8 mouse cellular contexts compared by ENCODE assay signal in the genomic region with DNA sequence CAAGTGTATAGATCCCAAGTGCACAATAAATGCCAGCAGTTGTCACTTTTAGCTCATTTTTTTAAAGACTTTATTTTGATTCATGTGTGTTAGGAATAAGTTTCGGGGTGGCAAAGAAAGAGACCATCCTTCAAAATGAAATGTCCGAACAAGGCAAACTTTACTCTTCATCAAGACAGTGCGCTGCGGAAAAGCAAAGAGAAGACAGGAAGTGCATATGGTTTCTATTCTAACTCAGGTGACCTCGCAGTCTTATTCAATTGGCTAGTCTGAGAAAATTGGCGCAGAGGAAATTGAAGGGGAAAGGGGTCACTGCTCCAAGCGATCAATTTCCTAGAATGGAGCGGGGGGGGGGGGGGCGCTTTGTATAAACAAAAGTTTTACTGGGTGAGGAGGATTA. TPM values are rescaled to one million over a fixed set of nuclear protein-coding genes. Genes with fewer than 3 reads are reported as not detected.
DNase-seq lines count a peak whose midpoint lies in the region; ATAC-seq and TF ChIP-seq lines count a peak whose summit lies in the region.

No protein-coding gene starts in this region.

- peak overlapping the region; percentile 87 for H3K27ac ChIP-seq in lung, embryonic 14.5 days (ENCODE audit: low read depth)
- H3K27ac ChIP-seq in intestine, embryonic 16.5 days (ENCODE audit: low read length) = peak overlapping the region; percentile 93

- DNase-seq in lung, embryonic 14.5 days = peak; percentile 51
- DNase-seq in lung, postnatal 14 days = no peak
- peak; percentile 73 for DNase-seq in embryo, embryonic 10.5 days (ENCODE audit: low spot score)
- peak; percentile 72 for DNase-seq in naive thymus-derived CD4-positive, alpha-beta T cell, adult 2 months (ENCODE audit: low read depth)
- no peak for DNase-seq in ovary, postnatal 14 days (ENCODE audit: low spot score)
- DNase-seq in cerebellum, postnatal 36 days = no peak
- no peak for DNase-seq in kidney, adult 11 months

- ATAC-seq in lung, embryonic 14.5 days (ENCODE audit: insufficient read depth) = no peak
- no peak for ATAC-seq in intestine, embryonic 16.5 days

- no peaks in the 10 kb centered on the region for H3K27me3 ChIP-seq in lung, embryonic 14.5 days (ENCODE audit: insufficient read depth, low read length)
- H3K27me3 ChIP-seq in intestine, embryonic 16.5 days (replicated peaks; ENCODE audit: control insufficient read depth, insufficient read depth, low read length) = no peaks in the 10 kb centered on the region

- WGBS in lung, embryonic 14.5 days = 17% methylated on average over 9 of the region's 9 CpGs
- WGBS in intestine, embryonic 16.5 days = 25% methylated on average over 9 of the region's 9 CpGs

- H3K4me3 ChIP-seq in lung, embryonic 14.5 days (ENCODE audit: low read depth, low read length) = peak overlapping the region; percentile 87
- peak overlapping the region; percentile 93 for H3K4me3 ChIP-seq in intestine, embryonic 16.5 days (ENCODE audit: low read length)

- TF ChIP-seq CTCF in lung, embryonic 14.5 days (IDR thresholded peaks at IDR 0.05; ENCODE audit: low read depth) = no peak

- peak overlapping the region; percentile 98 for H3K4me2 ChIP-seq in lung, embryonic 14.5 days
- H3K4me2 ChIP-seq in intestine, embryonic 16.5 days (ENCODE audit: low read depth, low read length) = peak overlapping the region; percentile 86

- no peaks in the 10 kb centered on the region for H3K36me3 ChIP-seq in lung, embryonic 14.5 days (ENCODE audit: insufficient read depth)
- no peaks in the 10 kb centered on the region for H3K36me3 ChIP-seq in intestine, embryonic 16.5 days (ENCODE audit: control insufficient read depth, insufficient read depth, low read length)

- H3K9me3 ChIP-seq in lung, embryonic 14.5 days (ENCODE audit: low read depth, low read length) = no peaks in the 10 kb centered on the region; the same call in 1 of the 2 replicates
- no peaks in the 10 kb centered on the region for H3K9me3 ChIP-seq in intestine, embryonic 16.5 days (ENCODE audit: control insufficient read depth, low read length)

- peak overlapping the region; percentile 92 for H3K9ac ChIP-seq in lung, embryonic 14.5 days
- H3K9ac ChIP-seq in intestine, embryonic 16.5 days (ENCODE audit: low read depth, low read length) = peak overlapping the region; percentile 97

- peaks cover 11% of the 10 kb centered on the region; the same call in 1 of the 2 replicates for H3K4me1 ChIP-seq in lung, embryonic 14.5 days (ENCODE audit: insufficient read depth)
- H3K4me1 ChIP-seq in intestine, embryonic 16.5 days (ENCODE audit: control insufficient read depth, insufficient read depth, low read length) = peaks cover 34% of the 10 kb centered on the region

RNA-seq across cellular contexts. Expression of a gene that starts 0.6 kb away (rescaled TPM):
- polyA plus RNA-seq in lung, embryonic 14.5 days (2014; fragmentation: Nextera tagmentation; extraction: Ambion mirVana) = 35.8 and 37.7 TPM in 2 replicates
- polyA plus RNA-seq in intestine, embryonic 16.5 days (2015; fragmentation: Nextera tagmentation; extraction: Ambion mirVana) = 19.9 and 29.6 TPM in 2 replicates

RNA-seq across cellular contexts. Expression of a gene that starts 15.4 kb away (rescaled TPM):
- polyA plus RNA-seq in lung, embryonic 14.5 days (2014; fragmentation: Nextera tagmentation; extraction: Ambion mirVana) = 184 and 199 TPM in 2 replicates
- polyA plus RNA-seq in intestine, embryonic 16.5 days (2015; fragmentation: Nextera tagmentation; extraction: Ambion mirVana) = 204 and 224 TPM in 2 replicates

RNA-seq across cellular contexts. Expression of a gene that starts 33.1 kb away (rescaled TPM):
- polyA plus RNA-seq in lung, embryonic 14.5 days (2014; fragmentation: Nextera tagmentation; extraction: Ambion mirVana) = 0.89 and 0.95 TPM in 2 replicates
- polyA plus RNA-seq in intestine, embryonic 16.5 days (2015; fragmentation: Nextera tagmentation; extraction: Ambion mirVana) = 1.2 and 1.5 TPM in 2 replicates

RNA-seq across cellular contexts. Expression of a gene that starts 41.6 kb away (rescaled TPM):
- 56.9 and 57.0 TPM in 2 replicates for polyA plus RNA-seq in lung, embryonic 14.5 days (2014; fragmentation: Nextera tagmentation; extraction: Ambion mirVana)
- 39.5 TPM in 2 replicates for polyA plus RNA-seq in intestine, embryonic 16.5 days (2015; fragmentation: Nextera tagmentation; extraction: Ambion mirVana)

RNA-seq across cellular contexts. Expression of a gene that starts 47.1 kb away (rescaled TPM):
- 170 and 175 TPM in 2 replicates for polyA plus RNA-seq in lung, embryonic 14.5 days (2014; fragmentation: Nextera tagmentation; extraction: Ambion mirVana)
- polyA plus RNA-seq in intestine, embryonic 16.5 days (2015; fragmentation: Nextera tagmentation; extraction: Ambion mirVana) = 153 and 171 TPM in 2 replicates

Comparison
In these comparisons a context has a peak if more than half of its experiments do, and no peak if none do; other contexts are left out.
1. DNase-seq: peak in lung, embryonic 14.5 days (single experiment), embryo, embryonic 10.5 days (single experiment) and naive thymus-derived CD4-positive, alpha-beta T cell, adult 2 months (single experiment); none in lung, postnatal 14 days (single experiment), ovary, postnatal 14 days (single experiment), cerebellum, postnatal 36 days (0 of 2) and kidney, adult 11 months (single experiment).